Mouse (Mus musculus) spleen, embryonic (tissue): ENCODE measurements around the gene Ap3b2.

Experiments
- CTCF ChIA-PET: fragments of 350-600 bp; sonication (Branson Sonifier 250); formaldehyde crosslinking; loops from one replicate; lab custom pipeline; 2022; lab: Charles Lee

The Ap3b2 gene

GRCm38 (mm10) chr7:81493331-81494021 is at the start of gene Ap3b2:
Ap3b2 (minus strand) TSS chr7:81493925.
- CTCF ChIA-PET, result no interaction called here

GRCm38 (mm10) chr7:81542934-81543333 is 49.2 kb upstream of the Ap3b2 start:
- CTCF ChIA-PET, result no interaction called here

GRCm38 (mm10) chr7:81541924-81542524 is 48.3 kb upstream of the Ap3b2 start:
- CTCF ChIA-PET, result no interaction called here

GRCm38 (mm10) chr7:81540999-81541398 is 47.3 kb upstream of the Ap3b2 start:
- CTCF ChIA-PET, result no interaction called here

GRCm38 (mm10) chr7:81539565-81539964 is 45.8 kb upstream of the Ap3b2 start:
- CTCF ChIA-PET, result no interaction called here

GRCm38 (mm10) chr7:81538070-81538675 is 44.4 kb upstream of the Ap3b2 start:
- CTCF ChIA-PET, result no interaction called here

- CTCF ChIA-PET, result no interaction called here
These were observed 42.8 kb upstream of the Ap3b2 start for GRCm38 (mm10) chr7:81536478-81536877.

GRCm38 (mm10) chr7:81531462-81531861 is 37.7 kb upstream of the Ap3b2 start:
- CTCF ChIA-PET, result no interaction called here

GRCm38 (mm10) chr7:81528918-81529317 is 35.2 kb upstream of the Ap3b2 start:
- CTCF ChIA-PET, result no interaction called here

GRCm38 (mm10) chr7:81523663-81524017 is 29.9 kb upstream of the Ap3b2 start:
- CTCF ChIA-PET, result interaction anchor here (0.6 kb wide), 1 partner anchor 47 kb away, joined by 3 read pairs; the partner anchor contains the start of gene Whamm

GRCm38 (mm10) chr7:81523008-81523662 is 29.4 kb upstream of the Ap3b2 start:
- CTCF ChIA-PET, result no interaction called here

GRCm38 (mm10) chr7:81516154-81517030 is 22.7 kb upstream of the Ap3b2 start:
- CTCF ChIA-PET, result no interaction called here

- CTCF ChIA-PET, result no interaction called here
These were observed 21.3 kb upstream of the Ap3b2 start for GRCm38 (mm10) chr7:81514906-81515590.

GRCm38 (mm10) chr7:81501050-81501449 is 7.3 kb upstream of the Ap3b2 start:
- CTCF ChIA-PET, result no interaction called here

- CTCF ChIA-PET, result no interaction called here
These were observed 4.5 kb upstream of the Ap3b2 start, which contains the start of gene BC048679 for GRCm38 (mm10) chr7:81498181-81498580. BC048679 (minus strand) TSS chr7:81498281.

GRCm38 (mm10) chr7:81497171-81497570 is 3.4 kb upstream of the Ap3b2 start:
- CTCF ChIA-PET, result interaction anchor here (0.7 kb wide), 1 partner anchor 53 kb away, joined by 3 read pairs; no protein-coding TSS in a partner anchor

GRCm38 (mm10) chr7:81492628-81493027 is 1.1 kb downstream of the Ap3b2 start:
- CTCF ChIA-PET, result no interaction called here

- CTCF ChIA-PET, result interaction anchor here (0.6 kb wide), 1 partner anchor 18 kb away, joined by 3 read pairs; no protein-coding TSS in a partner anchor
These were observed 4.1 kb downstream of the Ap3b2 start for GRCm38 (mm10) chr7:81489649-81490048.

- CTCF ChIA-PET, result no interaction called here
These were observed 12.9 kb downstream of the Ap3b2 start for GRCm38 (mm10) chr7:81480800-81481199.

- CTCF ChIA-PET, result no interaction called here
These were observed 14.1 kb downstream of the Ap3b2 start for GRCm38 (mm10) chr7:81479531-81480090.
